Mouse (Mus musculus) kidney, adult 2 months (tissue): Measurements from ENCODE around the gene 1810062G17Rik.

Source experiments
- CTCF ChIP-seq: fragments of 200-500 bp; conservative IDR thresholded peaks from 2 replicates; pipeline ENCODE4 v1.5.1; 2011; ENCODE audit warnings: low read depth, mild to moderate bottlenecking, control low read depth, low read length, moderate library complexity, mixed read lengths; ENCODE audit not compliant: insufficient read depth, insufficient read length
- POLR2A ChIP-seq: fragments of 200-500 bp; IDR thresholded peaks from one replicate; pipeline ENCODE4 v1.6.1; 2011; ENCODE audit warnings: low read depth, low read length, control low read depth

DNA sequence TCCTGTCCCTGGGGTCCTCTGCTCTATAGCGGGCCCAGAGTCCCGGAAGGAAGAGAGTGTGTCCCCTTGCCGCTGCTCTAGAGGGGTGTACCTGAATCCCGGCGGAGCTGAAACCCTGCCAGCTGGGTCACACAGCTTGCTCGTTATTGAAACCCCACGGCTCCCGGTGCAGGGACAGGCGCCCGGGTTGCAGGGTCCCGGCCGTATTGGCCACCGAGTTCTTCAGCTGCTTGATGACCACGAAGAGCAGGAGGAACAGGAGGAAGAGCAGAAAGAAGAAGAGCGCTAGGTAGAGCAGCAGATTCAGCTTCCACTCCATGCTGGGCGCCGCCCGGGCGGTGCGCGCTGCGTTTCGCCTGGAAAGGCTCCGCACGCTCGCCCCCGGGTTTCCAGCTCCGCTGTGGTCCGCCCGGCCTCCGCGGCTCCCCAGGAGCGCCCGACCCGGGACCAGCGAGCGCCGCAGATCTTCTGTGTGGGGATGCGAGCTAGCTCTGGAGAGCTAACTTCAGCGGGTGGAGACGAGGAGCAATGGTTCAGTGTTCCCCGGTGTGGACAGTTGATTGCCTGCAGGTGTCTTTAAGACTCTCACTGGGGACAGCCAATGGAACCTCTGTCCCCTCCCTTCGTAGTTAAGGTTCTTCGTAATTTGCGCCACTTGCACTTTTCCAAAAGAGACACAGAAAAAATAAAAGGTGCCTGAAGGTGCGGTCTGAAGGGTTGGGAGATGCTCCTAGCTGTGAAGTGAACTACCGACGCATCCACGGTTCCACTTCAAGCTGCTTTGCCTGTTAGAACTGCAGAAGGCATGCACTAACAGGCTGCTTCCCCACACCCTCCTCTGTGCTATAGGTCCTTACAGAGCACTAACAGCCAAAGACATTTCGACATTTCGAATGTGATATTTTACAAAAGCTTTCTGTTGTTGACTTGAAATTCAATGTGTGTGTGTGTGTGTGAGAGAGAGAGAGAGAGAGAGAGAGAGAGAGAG lies 45.6 kb downstream of the 1810062G17Rik start, which contains the start of gene Gm11549:
- TF ChIP-seq POLR2A: no peak
- no peak for TF ChIP-seq CTCF
